Mouse (Mus musculus) embryonic facial prominence, embryonic 11.5 days (tissue): ENCODE measurements at regions not wholly inside any gene's neighbourhood (a gene's known extent, or its start where the extent isn't known, plus 50 kb on each side); places are given as distances from the start of the nearest gene placed in this dataset.

Source experiments
- ATAC-seq: fragments of 200-750 bp; cut with Nextera tagmentation; replicated peaks from 2 replicates; pipeline ENCODE4 v1.8.0; 2017; ENCODE audit warnings: low read depth; ENCODE audit not compliant: insufficient number of reproducible peaks, low FRiP score, low TSS enrichment
- DNase-seq: peaks from one replicate; pipeline ENCODE4 v3.0.0-alpha.2; 2015; ENCODE audit warnings: low spot score
- H3K27ac ChIP-seq: fragments of 300-500 bp; sonication (generic); replicated peaks from 2 replicates; pipeline ENCODE4 v1.5.1; 2014; ENCODE audit warnings: mild to moderate bottlenecking, low read depth, low read length, control low read depth
- H3K27me3 ChIP-seq: fragments of 300-500 bp; sonication (generic); 2 replicates; pipeline ENCODE4 v1.6.1; 2014; ENCODE audit warnings: mild to moderate bottlenecking, low read length, moderate library complexity, mixed read lengths; ENCODE audit not compliant: control insufficient read depth, insufficient read depth
- H3K36me3 ChIP-seq: fragments of 300-500 bp; sonication (generic); replicated peaks from 2 replicates; pipeline ENCODE4 v1.6.1; 2014; ENCODE audit warnings: low read depth, mild to moderate bottlenecking, low read length, moderate library complexity, mixed read lengths; ENCODE audit not compliant: control insufficient read depth, insufficient read depth
- H3K4me1 ChIP-seq: fragments of 300-500 bp; sonication (generic); 2 replicates; pipeline ENCODE4 v1.6.1; 2014; ENCODE audit warnings: low read length, mixed read lengths; ENCODE audit not compliant: control insufficient read depth, insufficient read depth
- H3K4me2 ChIP-seq: fragments of 300-500 bp; sonication (generic); 2 replicates; pipeline ENCODE4 v1.6.1; 2014; ENCODE audit warnings: low read depth, mild to moderate bottlenecking, control low read depth, low read length, moderate library complexity
- H3K4me3 ChIP-seq: fragments of 300-500 bp; sonication (generic); 2 replicates; pipeline ENCODE4 v1.5.1; 2014; ENCODE audit warnings: low read depth, low read length, control low read depth
- H3K9ac ChIP-seq: fragments of 300-500 bp; sonication (generic); replicated peaks from 2 replicates; pipeline ENCODE4 v1.6.1; 2014; ENCODE audit warnings: mild to moderate bottlenecking, control low read depth, low read length
- H3K9me3 ChIP-seq: fragments of 300-500 bp; sonication (generic); replicated peaks from 2 replicates; pipeline ENCODE4 v1.6.1; 2016; ENCODE audit warnings: mild to moderate bottlenecking, low read length, inconsistent platforms, mixed read lengths; ENCODE audit not compliant: control insufficient read depth
- WGBS: fragments of 180-500 bp; shearing (Covaris S2); extraction: QIAGEN DNeasy Blood & Tissue Kit; methylation state at CpG from one replicate; pipeline ENCODE4 v1.1.7; 2014; 5-methylcytosine and 5-hydroxymethylcytosine counted together

DNA sequence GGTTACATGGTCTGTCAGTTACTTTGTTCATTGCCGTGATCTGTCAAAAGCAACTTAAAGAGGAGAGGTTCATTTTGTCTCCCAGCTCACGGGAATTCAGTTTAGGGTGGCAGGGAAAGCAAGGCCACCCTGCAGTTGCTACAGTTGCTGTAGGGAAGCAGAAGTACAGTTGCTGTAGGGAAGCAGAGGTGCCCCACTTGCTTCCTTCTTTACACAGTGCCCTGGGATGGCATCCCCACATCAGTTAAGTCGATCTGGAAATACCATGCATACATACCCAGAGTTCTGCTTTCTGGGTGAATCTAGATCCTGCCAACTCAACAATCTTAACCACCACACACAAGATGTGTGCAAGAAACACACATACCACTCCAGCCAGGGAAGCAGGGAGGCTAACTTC is 54.6 kb upstream of the Tfpi start:
- H3K9ac ChIP-seq = no peak overlapping the region
- no peak overlapping the region for H3K27ac ChIP-seq
- no peaks in the 10 kb centered on the region for H3K36me3 ChIP-seq
- no peaks in the 10 kb centered on the region for H3K4me1 ChIP-seq
- H3K27me3 ChIP-seq = no peaks in the 10 kb centered on the region
- no peaks in the 10 kb centered on the region for H3K9me3 ChIP-seq
- H3K4me3 ChIP-seq = no peak overlapping the region
- H3K4me2 ChIP-seq = no peak overlapping the region
- WGBS = 82% methylated on average over 3 of the region's 3 CpGs
- DNase-seq = no peak
- no peak for ATAC-seq

DNA sequence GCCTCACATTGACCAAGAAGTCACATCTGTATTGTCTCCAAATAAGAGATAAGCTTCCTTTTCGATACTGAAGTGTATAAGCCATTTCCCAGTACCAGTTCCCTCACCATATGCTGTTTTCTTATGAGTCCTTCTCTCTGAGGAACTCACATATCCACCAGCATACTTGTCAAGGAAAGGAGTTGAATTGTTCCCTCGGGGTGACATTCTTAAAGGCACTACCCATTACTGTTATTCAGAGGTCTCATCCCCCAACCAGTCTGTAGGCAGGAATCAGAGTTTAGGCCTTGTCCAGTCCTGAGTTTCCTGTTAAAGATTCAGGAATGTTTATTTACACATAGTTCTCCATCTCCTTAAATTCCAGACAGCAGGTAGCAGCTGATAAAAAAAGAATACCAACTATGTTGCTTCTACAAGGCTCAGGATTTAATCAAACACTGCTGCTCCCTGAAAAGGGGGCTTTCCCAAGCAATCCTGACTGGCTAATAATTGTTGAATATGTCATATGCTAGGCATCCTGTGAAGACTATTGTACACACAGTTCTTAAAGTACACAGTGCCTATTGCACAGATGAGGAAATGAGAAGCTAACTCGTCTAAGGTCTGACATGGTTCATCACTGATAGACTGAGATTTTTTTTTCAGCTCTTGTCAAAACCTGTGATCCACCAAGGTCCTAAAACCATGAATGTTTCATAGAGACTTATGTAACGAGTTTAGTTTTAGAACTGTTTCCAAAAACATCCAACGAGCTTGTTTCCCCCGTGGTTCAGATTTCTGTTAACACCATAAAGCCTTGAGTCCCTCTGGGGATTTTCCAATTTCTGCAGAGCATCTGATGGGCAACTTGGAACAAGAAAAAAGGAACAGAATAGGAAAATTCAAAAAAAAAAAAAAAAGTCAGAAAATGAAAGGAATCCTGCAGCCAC is 52.5 kb upstream of the Tfpi start:
- H3K4me1 ChIP-seq = no peaks in the 10 kb centered on the region
- H3K36me3 ChIP-seq = no peaks in the 10 kb centered on the region
- DNase-seq = no peak
- H3K27me3 ChIP-seq = no peaks in the 10 kb centered on the region
- no peak for ATAC-seq
- no peak overlapping the region for H3K27ac ChIP-seq
- H3K4me2 ChIP-seq = no peak overlapping the region
- no peak overlapping the region for H3K4me3 ChIP-seq
- 71% methylated on average over 6 of the region's 6 CpGs for WGBS
- H3K9me3 ChIP-seq = no peaks in the 10 kb centered on the region
- H3K9ac ChIP-seq = no peak overlapping the region
